Mouse (Mus musculus) gastrocnemius, postnatal 10 days (tissue): Measurements from ENCODE around the gene Ugt1a2. TPM values are rescaled to one million over a fixed set of nuclear protein-coding genes. Genes with fewer than 3 reads are reported as not detected.
"Not testable (repeated sequence)": the region's sequence is repeated elsewhere in the genome, so short reads cannot be mapped to it uniquely, and the experiment has no call there.

ENCODE experiments used
- DNase-seq: peaks from one replicate; pipeline ENCODE4 v3.0.0; 2021; ENCODE audit warnings: mixed read lengths
- long read RNA-seq, 2 experiments: library from polyadenylated mRNA; stranded (forward); transcript quantifications; one replicate each; pipeline ENCODE4 v2.0.0; 2021
- total RNA-seq, 2 experiments: library from RNA; stranded (reverse); gene quantifications; 2 replicates each; pipeline ENCODE4 v1.2.3; 2021

Gene Ugt1a2
- under 1 TPM in 1 of 2 experiments, not detected in 1; 0.18 TPM for total RNA-seq
- long read RNA-seq, experiment 1: 0 reads
- long read RNA-seq, experiment 2: 0 reads

- DNase-seq: no peak
These were observed at the start of gene Ugt1a2 for GRCm38 (mm10) chr1:88200456-88200855. Gene Ugt1a2 (plus strand): TSS chr1:88200601.

- no peak for DNase-seq
These were observed 42.0 kb upstream of the Ugt1a2 start for GRCm38 (mm10) chr1:88158430-88158829.

GRCm38 (mm10) chr1:88165711-88166110 lies 34.7 kb upstream of the Ugt1a2 start, which contains the start of gene Ugt1a5:
Gene Ugt1a5 (plus strand): TSS chr1:88166012.
- DNase-seq: no peak

- DNase-seq: not testable (repeated sequence)
These were observed 28.2 kb upstream of the Ugt1a2 start for GRCm38 (mm10) chr1:88172190-88172589.

GRCm38 (mm10) chr1:88179657-88180056 lies 20.7 kb upstream of the Ugt1a2 start:
- DNase-seq: no peak

GRCm38 (mm10) chr1:88186325-88186935 lies 14.0 kb upstream of the Ugt1a2 start:
- DNase-seq: no peak

GRCm38 (mm10) chr1:88192136-88192535 lies 8.3 kb upstream of the Ugt1a2 start:
- no peak for DNase-seq

- DNase-seq: no peak
These were observed 4.7 kb upstream of the Ugt1a2 start for GRCm38 (mm10) chr1:88195687-88196086.

GRCm38 (mm10) chr1:88197443-88197842 lies 3.0 kb upstream of the Ugt1a2 start:
- DNase-seq: no peak

- DNase-seq: no peak
These were observed 405 bp upstream of the Ugt1a2 start for GRCm38 (mm10) chr1:88199996-88200395.

- peak; percentile 77 for DNase-seq
These were observed 5.0 kb downstream of the Ugt1a2 start, which contains the start of gene Dnajb3 for GRCm38 (mm10) chr1:88205294-88205922. Gene Dnajb3 (minus strand): TSS chr1:88205782.

GRCm38 (mm10) chr1:88206843-88207479 lies 6.6 kb downstream of the Ugt1a2 start:
- no peak for DNase-seq

- DNase-seq: no peak
These were observed 11.4 kb downstream of the Ugt1a2 start, which contains the start of gene Ugt1a1 for GRCm38 (mm10) chr1:88211812-88212211. Gene Ugt1a1 (plus strand): TSS chr1:88211959.

GRCm38 (mm10) chr1:88212341-88213045 lies 12.1 kb downstream of the Ugt1a2 start:
- peak; percentile 17 for DNase-seq

- DNase-seq: no peak
These were observed 12.7 kb downstream of the Ugt1a2 start for GRCm38 (mm10) chr1:88213061-88213460.

GRCm38 (mm10) chr1:88213766-88214461 lies 13.5 kb downstream of the Ugt1a2 start:
- peak; percentile 14 for DNase-seq

- no peak for DNase-seq
These were observed 14.1 kb downstream of the Ugt1a2 start for GRCm38 (mm10) chr1:88214462-88214952.

- no peak for DNase-seq
These were observed 15.3 kb downstream of the Ugt1a2 start for GRCm38 (mm10) chr1:88215466-88216380.

- no peak for DNase-seq
These were observed 16.1 kb downstream of the Ugt1a2 start for GRCm38 (mm10) chr1:88216551-88216950.

GRCm38 (mm10) chr1:88217144-88217543 lies 16.7 kb downstream of the Ugt1a2 start:
- DNase-seq: no peak

- DNase-seq: no peak
These were observed 17.2 kb downstream of the Ugt1a2 start for GRCm38 (mm10) chr1:88217576-88217975.
